Mouse (Mus musculus): ENCODE data around the gene Pdgfb.

The Pdgfb gene

GRCm38 (mm10) chr15:79952504-79953231 is 62.1 kb downstream of the Pdgfb start:
- DNase-seq, result no peak

GRCm38 (mm10) chr15:79951730-79952503 is 62.9 kb downstream of the Pdgfb start:
- DNase-seq, result peak; percentile 76

- no peak for DNase-seq
Observed at GRCm38 (mm10) chr15:79951226-79951625, 63.6 kb downstream of the Pdgfb start.

- DNase-seq, result peak; percentile 77
Observed at GRCm38 (mm10) chr15:79950250-79951025, 64.3 kb downstream of the Pdgfb start.

GRCm38 (mm10) chr15:79947681-79948080 is 67.1 kb downstream of the Pdgfb start:
- no peak for DNase-seq

GRCm38 (mm10) chr15:79946790-79947189 is 68.0 kb downstream of the Pdgfb start:
- DNase-seq, result peak; percentile 58

- DNase-seq, result peak; percentile 91
Observed at GRCm38 (mm10) chr15:79946022-79946421, 68.8 kb downstream of the Pdgfb start.
